Mouse (Mus musculus) mouse trophoblast stem cell (cell line): ENCODE data around the gene Emid1.

Experiments used
- in situ Hi-C, 2 experiments: fragments of 300-500 bp; cut with MseI, MboI; formaldehyde crosslinking; loops; 2 replicates in 1 of 2; 3 replicates in 1 of 2; pipeline ENCODE4 v1.15.1; 2025

Gene Emid1

DNA sequence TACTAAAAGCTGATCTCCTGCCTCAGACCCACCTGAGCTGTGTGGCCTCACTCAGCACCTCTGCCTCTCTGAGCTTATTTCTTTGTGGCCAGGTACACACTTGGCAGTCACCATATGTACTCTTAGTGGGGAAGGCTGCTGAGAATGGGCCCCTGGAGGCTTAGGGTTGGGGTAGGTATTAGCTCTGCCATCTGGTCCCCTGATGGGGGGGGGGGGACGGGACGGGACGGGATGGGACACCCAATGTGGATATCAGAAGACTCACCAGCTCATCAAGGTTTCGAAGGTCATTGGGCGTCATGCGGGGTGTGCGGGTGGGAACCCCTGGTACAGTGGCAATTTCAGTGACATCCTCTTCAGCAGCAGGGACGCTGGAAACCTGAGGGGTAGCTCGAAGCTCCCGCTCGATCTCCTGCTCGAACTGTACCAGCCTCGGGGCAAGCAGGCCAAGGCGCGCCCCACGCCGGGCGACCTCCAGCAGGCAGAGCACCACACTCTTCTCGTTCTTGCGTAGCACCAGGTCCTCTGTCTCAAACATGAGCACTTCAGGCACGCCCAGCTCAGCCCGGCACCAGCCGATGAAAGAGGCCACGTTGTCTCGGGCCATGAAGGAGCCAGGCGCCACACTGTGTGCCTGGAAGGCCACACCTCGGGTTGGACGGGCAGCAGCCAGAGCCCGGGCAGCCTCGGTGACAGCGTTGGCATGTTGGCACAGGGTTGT is 88.3 kb downstream of the Emid1 start:
- in situ Hi-C loops: no loop called here

DNA sequence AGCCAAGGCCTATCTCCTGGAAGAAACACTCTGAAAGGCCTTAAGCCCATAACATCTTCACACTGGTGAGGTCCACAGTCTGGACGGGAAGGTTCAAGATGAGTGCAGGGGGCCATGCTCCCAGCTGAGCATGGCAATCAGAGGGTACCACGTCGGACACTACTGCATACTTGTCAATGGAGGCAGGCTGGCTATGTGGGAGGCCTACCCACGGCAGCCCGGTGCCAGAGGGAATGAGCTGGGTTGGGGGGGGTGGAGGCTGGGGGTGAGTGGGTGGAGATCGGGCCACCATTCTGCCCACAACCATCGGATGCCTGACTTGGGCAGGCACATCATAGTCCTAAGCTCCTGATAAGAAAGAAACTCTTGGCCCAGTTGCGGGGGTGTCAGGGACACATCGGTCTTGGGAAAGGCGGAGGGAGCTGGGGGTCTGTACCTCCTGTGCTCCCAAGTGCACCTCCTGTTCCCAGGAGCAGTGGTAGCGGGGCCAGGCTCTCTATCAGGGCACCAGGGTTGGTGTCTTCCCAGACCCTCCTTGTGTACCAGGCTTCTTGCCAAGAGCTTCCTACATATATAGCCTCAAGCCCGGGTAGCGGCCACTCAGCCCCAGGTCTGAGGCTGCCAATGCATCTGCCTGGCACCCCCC is 89.1 kb downstream of the Emid1 start:
- in situ Hi-C loops: no loop called here

DNA sequence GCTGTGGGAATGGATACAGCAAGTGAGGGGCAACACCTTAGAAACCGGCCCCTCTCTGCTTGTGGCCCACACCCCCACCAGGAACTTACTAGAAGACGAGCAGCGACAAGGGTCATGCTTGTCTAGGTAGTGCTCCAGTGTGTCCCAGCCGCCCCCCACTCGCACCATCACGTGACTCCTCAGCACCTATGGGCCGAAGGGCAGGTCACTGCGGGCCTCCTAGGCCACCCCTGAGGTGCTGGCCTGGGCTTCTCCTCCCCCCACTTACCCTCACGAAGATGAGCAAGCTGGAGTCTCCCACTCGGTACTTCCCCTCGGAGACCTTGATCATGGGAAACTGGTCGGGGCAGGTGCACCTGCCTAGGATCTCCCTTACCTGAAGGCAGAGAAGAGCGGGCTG is 89.7 kb downstream of the Emid1 start:
- in situ Hi-C loops: no loop called here

DNA sequence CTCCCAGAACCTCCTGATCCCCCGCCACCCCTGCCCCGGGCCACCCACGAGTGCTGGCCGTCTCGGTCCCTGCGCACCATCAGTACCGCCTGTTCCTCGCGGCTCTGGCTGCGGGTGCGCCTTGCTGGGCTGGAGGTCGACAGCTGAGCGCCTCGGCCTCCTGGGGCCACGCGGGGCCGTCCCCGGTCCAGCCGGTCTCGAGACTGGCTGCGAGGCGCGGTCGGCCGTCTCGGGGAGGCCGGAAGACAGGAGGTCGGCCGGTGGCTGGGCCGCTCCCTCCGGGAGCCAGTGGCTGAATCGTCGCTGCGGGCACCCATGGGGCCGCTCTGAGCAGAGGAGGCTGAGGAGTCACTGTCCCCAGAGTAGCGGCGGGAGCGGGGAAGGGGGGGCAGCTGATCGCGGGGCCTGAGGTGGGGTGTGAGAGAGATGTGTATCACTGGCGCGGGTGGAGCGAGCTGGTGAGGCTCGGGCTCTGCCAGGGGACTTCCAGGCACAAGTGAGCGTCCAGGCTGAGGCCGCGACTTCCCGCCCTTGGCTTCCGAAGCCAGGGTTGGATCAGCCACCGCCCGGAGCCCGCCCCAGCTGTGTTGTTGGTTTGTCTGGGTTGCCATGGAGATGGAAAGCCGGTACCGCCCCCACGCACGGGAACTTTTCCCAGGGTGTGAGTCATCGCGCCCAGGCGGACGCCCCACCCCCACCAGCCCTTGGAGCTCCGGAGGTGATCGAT is 90.5 kb downstream of the Emid1 start:
- in situ Hi-C loops: no loop called here

DNA sequence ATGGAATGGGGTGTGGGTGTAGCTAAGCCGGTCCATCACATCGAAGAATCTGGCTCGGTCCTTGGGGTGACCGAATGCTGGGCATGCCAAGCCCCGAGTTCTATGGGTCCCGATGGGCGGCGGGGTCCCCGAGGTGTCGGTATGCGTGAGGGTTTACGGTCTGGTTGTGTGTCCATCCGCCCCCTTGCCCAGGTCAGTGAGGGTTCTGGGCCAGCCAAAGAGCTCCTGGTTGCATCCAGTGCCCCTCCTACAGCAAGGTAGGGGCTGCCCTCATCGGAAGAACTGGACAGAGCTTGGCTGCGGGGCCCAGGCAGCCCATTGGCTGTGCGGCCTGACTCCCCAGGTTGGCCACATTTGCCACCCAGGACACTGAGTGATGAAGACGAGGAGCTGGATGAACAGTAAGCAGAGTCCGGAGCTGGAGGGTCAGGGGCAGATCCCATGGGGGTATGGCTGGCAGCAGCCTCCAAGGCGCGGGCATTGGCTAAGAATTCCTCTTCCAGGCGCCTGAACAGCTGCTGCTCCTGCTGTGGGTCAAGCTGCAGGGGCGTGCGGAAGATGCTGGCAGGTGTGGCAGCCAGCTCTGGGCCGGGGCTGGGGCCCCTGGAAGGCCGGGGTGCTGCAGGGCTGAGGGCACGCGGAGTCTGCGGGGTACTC is 91.2 kb downstream of the Emid1 start:
- in situ Hi-C loops: no loop called here

DNA sequence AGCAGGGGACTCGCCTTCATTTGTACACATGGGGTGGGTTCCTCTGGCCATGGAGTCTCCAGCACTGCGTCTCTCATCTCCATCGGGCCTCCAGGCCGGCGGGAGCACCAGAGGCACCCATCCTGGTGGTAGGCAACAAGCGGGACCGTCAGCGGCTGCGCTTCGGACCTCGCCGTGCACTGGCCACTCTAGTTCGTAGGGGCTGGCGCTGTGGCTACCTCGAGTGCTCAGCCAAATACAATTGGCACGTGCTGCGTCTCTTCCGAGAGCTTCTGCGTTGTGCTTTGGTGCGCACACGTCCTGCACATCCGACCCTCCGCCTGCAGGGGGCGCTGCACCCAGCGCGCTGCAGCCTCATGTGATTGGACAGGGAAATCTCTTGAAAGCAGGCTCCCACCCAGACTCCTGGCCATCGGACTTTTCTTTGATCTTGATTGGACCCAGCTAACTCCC is 92.3 kb downstream of the Emid1 start:
- in situ Hi-C loops: no loop called here

DNA sequence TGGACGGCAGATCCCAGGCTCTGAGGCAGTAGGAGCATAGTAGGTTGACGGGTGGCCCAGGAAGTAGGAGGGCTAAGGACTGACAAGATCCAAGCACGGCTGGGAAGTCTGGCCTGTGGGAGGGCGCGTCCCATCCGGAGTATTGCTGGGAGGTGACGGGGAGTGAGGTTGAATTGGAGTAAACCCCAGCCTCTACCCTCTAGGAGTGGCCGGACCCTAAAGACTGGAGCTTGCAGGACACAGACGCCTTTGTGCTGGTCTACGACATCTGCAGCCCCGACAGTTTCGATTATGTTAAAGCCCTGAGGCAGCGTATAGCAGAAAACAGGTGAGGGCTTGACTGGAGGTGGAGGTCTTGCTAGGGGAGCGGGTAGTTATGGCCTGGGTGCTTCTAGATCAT is 92.8 kb downstream of the Emid1 start:
- in situ Hi-C loops: no loop called here

DNA sequence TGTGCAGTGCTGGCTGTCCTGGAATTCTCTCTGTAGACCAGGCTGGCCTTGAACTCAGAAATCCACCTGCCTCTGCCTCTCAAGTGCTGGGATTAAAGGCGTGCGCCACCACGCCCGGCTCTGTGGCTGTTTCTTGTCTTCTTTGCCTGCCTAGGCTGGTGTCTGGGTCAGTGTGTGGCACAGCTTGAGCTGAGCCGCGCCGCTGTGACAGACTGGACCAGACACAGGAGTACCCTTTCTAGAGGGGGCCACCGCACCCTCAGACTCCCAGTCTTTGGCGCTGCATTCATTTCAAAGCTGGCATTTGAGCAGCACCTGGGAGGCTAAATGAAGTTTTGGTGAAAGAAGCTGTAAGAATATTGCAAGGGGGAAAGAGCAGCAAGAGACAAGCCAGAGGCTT is 93.3 kb downstream of the Emid1 start:
- in situ Hi-C loops: no loop called here

DNA sequence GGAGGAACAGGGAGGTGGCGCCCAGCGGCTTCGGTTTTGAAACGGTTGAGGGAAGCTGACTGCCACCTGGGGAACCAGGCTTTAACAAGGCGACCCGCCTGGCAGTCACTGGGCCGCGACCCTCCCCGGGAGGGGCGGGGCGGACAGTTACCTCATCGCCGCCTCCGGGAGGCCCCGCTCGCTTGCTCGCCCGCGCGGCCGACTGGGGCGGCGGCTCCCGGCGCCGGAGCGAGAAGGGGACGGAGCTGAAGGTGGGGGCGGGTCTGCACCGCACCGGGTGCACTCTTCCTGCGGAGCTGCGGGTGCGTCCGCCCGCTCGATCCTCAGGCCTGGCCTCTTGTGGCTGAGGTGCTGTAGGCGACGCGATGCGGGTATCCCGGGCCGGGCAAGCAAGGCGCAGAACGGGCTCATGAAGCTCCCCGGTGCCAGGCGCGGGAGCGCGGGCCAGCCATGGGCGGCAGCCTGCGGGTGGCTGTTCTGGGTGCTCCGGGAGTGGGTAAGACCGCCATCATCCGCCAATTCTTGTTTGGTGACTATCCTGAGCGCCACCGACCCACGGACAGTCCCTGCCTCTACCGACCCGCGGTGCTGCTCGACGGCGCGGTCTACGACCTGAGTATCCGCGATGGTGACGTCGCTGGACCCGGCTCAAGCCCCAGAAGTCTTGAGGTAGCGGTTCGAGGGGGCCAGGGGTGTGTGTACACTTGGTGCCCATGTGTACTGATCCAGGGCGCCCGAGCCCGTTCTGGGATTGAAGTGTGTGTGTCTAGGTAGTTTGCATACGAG is 94.0 kb downstream of the Emid1 start, which contains the start of gene Rasl10a:
Rasl10a (plus strand) TSS at position 273 of the 786 bp plus-strand sequence.
- in situ Hi-C loops: no loop called here

DNA sequence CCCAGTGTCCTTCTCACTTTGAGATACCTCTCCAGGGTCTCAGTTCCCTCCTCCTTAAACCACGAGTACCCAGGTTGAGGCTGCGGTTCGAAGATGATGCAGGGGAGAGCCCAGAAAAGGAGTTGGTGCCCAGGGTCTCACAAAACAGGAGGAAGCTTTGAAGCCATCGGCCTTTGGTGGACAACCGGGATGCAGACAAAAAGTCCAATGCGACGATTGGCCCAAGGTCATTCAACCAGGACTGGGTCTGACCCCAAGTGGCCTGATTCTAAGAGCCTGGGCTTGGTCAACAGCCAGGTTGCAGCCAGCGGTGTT is 94.6 kb downstream of the Emid1 start:
- in situ Hi-C loops: no loop called here

DNA sequence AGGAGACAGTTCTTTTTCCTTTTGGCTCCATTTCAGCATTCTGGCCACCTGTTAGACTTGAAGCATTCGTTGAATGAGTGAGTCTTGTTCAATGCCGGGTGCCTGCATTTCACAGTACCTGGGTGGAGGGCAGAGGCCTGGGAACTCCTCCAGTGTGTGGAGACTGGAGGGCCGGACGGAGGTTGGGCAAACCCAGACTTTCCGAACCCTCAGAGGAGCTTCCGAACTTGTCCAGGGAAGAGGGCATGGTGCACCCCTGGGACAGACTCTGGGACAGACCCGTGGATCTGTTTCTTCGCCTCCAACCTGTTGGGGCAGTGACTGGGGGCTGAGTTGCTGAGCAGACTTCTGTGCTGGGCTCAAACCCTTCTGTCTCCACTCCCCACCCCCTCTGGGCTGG is 95.0 kb downstream of the Emid1 start:
- in situ Hi-C loops: no loop called here
